Mouse (Mus musculus) bone marrow macrophage, adult 2 months (primary cell): ENCODE results near the gene Sox21.

Experiments
- CTCF ChIP-seq: IDR thresholded peaks from 2 replicates; pipeline ENCODE4 v1.5.1; 2012; ENCODE audit warnings: low read depth, mild to moderate bottlenecking, low read length, moderate library complexity
- POLR2A ChIP-seq: IDR thresholded peaks from 2 replicates; pipeline ENCODE4 v1.6.1; 2012; ENCODE audit warnings: mild to moderate bottlenecking, low read depth, low read length, borderline replicate concordance

DNA sequence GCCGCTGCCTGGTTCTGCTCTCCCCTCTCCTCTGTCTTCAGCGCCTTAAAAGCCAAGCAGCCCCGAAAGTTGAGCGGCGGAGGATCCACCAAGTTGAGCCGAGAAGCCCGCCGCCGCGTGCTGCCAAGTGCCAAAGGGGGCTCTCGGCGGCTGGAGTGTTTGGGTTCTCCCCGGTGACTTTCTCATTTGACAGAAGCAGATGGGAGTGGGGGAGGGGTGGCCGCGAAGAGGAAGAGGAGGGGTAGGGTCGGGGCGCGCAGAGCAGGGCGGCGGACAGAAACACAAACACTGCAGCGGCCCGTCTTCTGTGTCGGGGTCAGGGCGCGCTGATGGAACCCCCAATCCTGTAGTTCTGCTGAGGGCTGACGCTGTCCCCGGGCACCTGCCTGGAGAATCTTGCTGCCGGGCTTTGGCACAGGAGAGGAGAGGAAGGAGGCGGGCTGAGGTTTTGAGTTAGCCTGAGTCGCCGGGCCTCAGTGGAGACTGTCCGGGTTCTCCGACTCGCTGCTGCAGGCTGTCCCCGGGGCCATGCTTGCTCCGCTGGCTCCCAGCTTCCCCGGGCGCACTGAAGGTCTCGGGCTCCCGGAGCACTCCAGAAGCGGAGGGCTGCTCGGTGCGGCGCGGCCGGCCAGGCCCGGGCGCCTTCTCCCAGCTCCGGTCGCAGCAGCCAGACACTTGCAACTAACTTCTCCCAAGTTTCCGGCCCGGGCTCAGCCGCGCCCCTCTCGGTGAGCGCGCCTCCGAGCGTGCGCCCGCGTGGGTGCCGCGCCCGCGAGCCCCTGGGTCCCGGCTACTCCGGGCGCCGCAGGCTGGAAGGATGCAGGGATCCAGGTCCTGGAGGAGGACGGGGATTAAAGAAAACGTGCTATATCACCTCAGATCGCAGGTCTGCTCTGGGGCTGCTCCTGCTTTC is 601 bp downstream of the Sox21 start:
- TF ChIP-seq CTCF, result no peak
- no peak for TF ChIP-seq POLR2A
